Mouse (Mus musculus) liver, embryonic 11.5 days (tissue): ENCODE data around the gene 4933405L10Rik. TPM values are rescaled to one million over a fixed set of nuclear protein-coding genes. Genes with fewer than 3 reads are reported as not detected.

Experiments used
- ATAC-seq: fragments of 200-750 bp; cut with Nextera tagmentation; replicated peaks from 2 replicates; pipeline ENCODE4 v1.8.0; 2017; ENCODE audit warnings: moderate number of reproducible peaks, mild to moderate bottlenecking, moderate TSS enrichment, moderate library complexity; ENCODE audit not compliant: low FRiP score
- DNase-seq: peaks from one replicate; pipeline ENCODE4 v3.0.0-alpha.2; 2017; ENCODE audit warnings: low spot score
- H3K27ac ChIP-seq: fragments of 300-500 bp; sonication (generic); 2 replicates; pipeline ENCODE4 v1.5.1; 2014; ENCODE audit warnings: mild to moderate bottlenecking, low read depth, low read length, control low read depth
- H3K27me3 ChIP-seq: fragments of 300-500 bp; sonication (generic); replicated peaks from 2 replicates; pipeline ENCODE4 v1.6.1; 2014; ENCODE audit warnings: low read length, mixed read lengths; ENCODE audit not compliant: control insufficient read depth, insufficient read depth
- H3K36me3 ChIP-seq: fragments of 300-500 bp; sonication (generic); 2 replicates; pipeline ENCODE4 v1.6.1; 2014; ENCODE audit warnings: mild to moderate bottlenecking, low read length, moderate library complexity, mixed read lengths; ENCODE audit not compliant: control insufficient read depth, insufficient read depth
- H3K4me1 ChIP-seq: fragments of 300-500 bp; sonication (generic); replicated peaks from 2 replicates; pipeline ENCODE4 v1.6.1; 2014; ENCODE audit warnings: low read length, mixed read lengths; ENCODE audit not compliant: control insufficient read depth, insufficient read depth
- H3K4me2 ChIP-seq: fragments of 300-500 bp; sonication (generic); 2 replicates; pipeline ENCODE4 v1.6.1; 2014; ENCODE audit warnings: mild to moderate bottlenecking, control low read depth, moderate library complexity
- H3K4me3 ChIP-seq: fragments of 300-500 bp; sonication (generic); 2 replicates; pipeline ENCODE4 v1.5.1; 2014; ENCODE audit warnings: low read depth, low read length, control low read depth
- H3K9ac ChIP-seq: fragments of 300-500 bp; sonication (generic); 2 replicates; pipeline ENCODE4 v1.6.1; 2014; ENCODE audit warnings: low read depth, low read length, control low read depth
- H3K9me3 ChIP-seq: fragments of 300-500 bp; sonication (generic); 2 replicates; pipeline ENCODE4 v1.6.1; 2016; ENCODE audit warnings: low read length, inconsistent platforms, mixed read lengths; ENCODE audit not compliant: control insufficient read depth
- WGBS: fragments of 180-500 bp; shearing (Covaris S2); extraction: QIAGEN DNeasy Blood & Tissue Kit; methylation state at CpG from one replicate; pipeline ENCODE4 v1.1.7; 2014; 5-methylcytosine and 5-hydroxymethylcytosine counted together
- polyA plus RNA-seq: library from polyadenylated mRNA; unstranded; fragments of >200 nt; fragmentation: Nextera tagmentation; extraction: Ambion mirVana; gene quantifications from 2 replicates; pipeline ENCODE4 v1.2.1, GENCODE M21; 2014

4933405L10Rik gene
- polyA plus RNA-seq, 1 experiment from 2014 or later = 0.26 TPM

- no peak for DNase-seq
Observed at GRCm38 (mm10) chr8:105697196-105697780, 10.2 kb upstream of the 4933405L10Rik start.

GRCm38 (mm10) chr8:105698734-105699133, 8.7 kb upstream of the 4933405L10Rik start:
- Histone ChIP-seq H3K4me1 (peaks cover 29% of the 10 kb centered on the region), H3K36me3 (peaks cover 24% of the 10 kb centered on the region), H3K4me2 (no peak overlapping the region), H3K27me3 (peaks cover 4% of the 10 kb centered on the region; the same call in 1 of the 2 replicates), H3K4me3 (no peak overlapping the region), H3K27ac (no peak overlapping the region), H3K9ac (no peak overlapping the region), H3K9me3 (no peaks in the 10 kb centered on the region)
- WGBS = 89% methylated on average over 5 of the region's 5 CpGs
- ATAC-seq = no peak
- no peak for DNase-seq

More at GRCm38 (mm10) chr8:105697196-105697780, 10.2 kb upstream of the 4933405L10Rik start:
- Histone ChIP-seq H3K27ac (no peak overlapping the region), H3K4me2 (no peak overlapping the region), H3K9me3 (no peaks in the 10 kb centered on the region), H3K27me3 (peaks cover 4% of the 10 kb centered on the region; the same call in 1 of the 2 replicates), H3K9ac (no peak overlapping the region), H3K4me3 (no peak overlapping the region), H3K36me3 (peaks cover 16% of the 10 kb centered on the region), H3K4me1 (peaks cover 33% of the 10 kb centered on the region)
- WGBS = 89% methylated on average over 17 of the region's 17 CpGs
- no peak for ATAC-seq

GRCm38 (mm10) chr8:105699488-105700215, 7.8 kb upstream of the 4933405L10Rik start:
- H3K4me3 ChIP-seq = peak overlapping the region; percentile 77
- H3K4me1 ChIP-seq = peaks cover 22% of the 10 kb centered on the region
- H3K36me3 ChIP-seq = peaks cover 24% of the 10 kb centered on the region
- DNase-seq (no peak), ATAC-seq (no peak)
- peak overlapping the region; percentile 69; the same call in 1 of the 2 replicates for H3K9ac ChIP-seq
- 92% methylated on average over 11 of the region's 11 CpGs for WGBS
- H3K4me2 ChIP-seq = peak overlapping the region; percentile 98
- no peaks in the 10 kb centered on the region; the same call in 1 of the 2 replicates for H3K27me3 ChIP-seq
- H3K9me3 ChIP-seq = no peaks in the 10 kb centered on the region
- H3K27ac ChIP-seq = no peak overlapping the region

- Histone ChIP-seq H3K27me3 (no peaks in the 10 kb centered on the region), H3K9ac (peak overlapping the region; percentile 69), H3K4me2 (peak overlapping the region; percentile 98), H3K9me3 (no peaks in the 10 kb centered on the region), H3K27ac (peak overlapping the region; percentile 93), H3K36me3 (peaks cover 24% of the 10 kb centered on the region), H3K4me3 (peak overlapping the region; percentile 77), H3K4me1 (peaks cover 20% of the 10 kb centered on the region)
- DNase-seq = no peak
- peak; percentile 53 for ATAC-seq
- WGBS = under 1% methylated on average over 21 of the region's 21 CpGs
Observed at GRCm38 (mm10) chr8:105700566-105700965, 6.9 kb upstream of the 4933405L10Rik start.

GRCm38 (mm10) chr8:105700966-105701824, 6.3 kb upstream of the 4933405L10Rik start, which contains the start of the genes Acd and Pard6a:
Acd (minus strand) TSS chr8:105701102.
Pard6a (plus strand) TSS chr8:105701148.
- Histone ChIP-seq H3K27ac (peak within 1 kb of the TSS; percentile 93), H3K4me3 (peak within 1 kb of the TSS; percentile 77), H3K9ac (peak within 1 kb of the TSS; percentile 69), H3K9me3 (no peaks in the 10 kb centered on the region), H3K36me3 (peaks cover 24% of the 10 kb centered on the region), H3K27me3 (no peaks in the 10 kb centered on the region), H3K4me1 (peaks cover 20% of the 10 kb centered on the region), H3K4me2 (peak within 1 kb of the TSS; percentile 98)
- WGBS = under 1% methylated on average over 60 of the region's 60 CpGs
- peak; percentile 76 for ATAC-seq
- DNase-seq = peak; percentile 98

GRCm38 (mm10) chr8:105702001-105702401, 5.5 kb upstream of the 4933405L10Rik start:
- Histone ChIP-seq H3K9me3 (no peaks in the 10 kb centered on the region), H3K27ac (peak overlapping the region; percentile 13; the same call in 1 of the 2 replicates), H3K9ac (peak overlapping the region; percentile 60), H3K36me3 (peaks cover 21% of the 10 kb centered on the region), H3K27me3 (no peaks in the 10 kb centered on the region), H3K4me2 (peak overlapping the region; percentile 98), H3K4me3 (peak overlapping the region; percentile 77), H3K4me1 (peaks cover 22% of the 10 kb centered on the region)
- no peak for ATAC-seq
- 56% methylated on average over 18 of the region's 18 CpGs for WGBS
- no peak for DNase-seq

- H3K9ac ChIP-seq = no peak overlapping the region
- ATAC-seq (no peak), DNase-seq (no peak)
- no peak overlapping the region; the same call in 1 of the 2 replicates for H3K4me2 ChIP-seq
- no peaks in the 10 kb centered on the region for H3K9me3 ChIP-seq
- WGBS = 90% methylated on average over 24 of the region's 24 CpGs
- H3K27me3 ChIP-seq = no peaks in the 10 kb centered on the region
- H3K4me3 ChIP-seq = no peak overlapping the region
- H3K27ac ChIP-seq = no peak overlapping the region
- H3K4me1 ChIP-seq = peaks cover 24% of the 10 kb centered on the region
- peaks cover 17% of the 10 kb centered on the region for H3K36me3 ChIP-seq
Observed at GRCm38 (mm10) chr8:105702731-105703415, 4.6 kb upstream of the 4933405L10Rik start.
